Mouse (Mus musculus): ENCODE measurements around the gene Igf2bp2.

Gene Igf2bp2

DNA sequence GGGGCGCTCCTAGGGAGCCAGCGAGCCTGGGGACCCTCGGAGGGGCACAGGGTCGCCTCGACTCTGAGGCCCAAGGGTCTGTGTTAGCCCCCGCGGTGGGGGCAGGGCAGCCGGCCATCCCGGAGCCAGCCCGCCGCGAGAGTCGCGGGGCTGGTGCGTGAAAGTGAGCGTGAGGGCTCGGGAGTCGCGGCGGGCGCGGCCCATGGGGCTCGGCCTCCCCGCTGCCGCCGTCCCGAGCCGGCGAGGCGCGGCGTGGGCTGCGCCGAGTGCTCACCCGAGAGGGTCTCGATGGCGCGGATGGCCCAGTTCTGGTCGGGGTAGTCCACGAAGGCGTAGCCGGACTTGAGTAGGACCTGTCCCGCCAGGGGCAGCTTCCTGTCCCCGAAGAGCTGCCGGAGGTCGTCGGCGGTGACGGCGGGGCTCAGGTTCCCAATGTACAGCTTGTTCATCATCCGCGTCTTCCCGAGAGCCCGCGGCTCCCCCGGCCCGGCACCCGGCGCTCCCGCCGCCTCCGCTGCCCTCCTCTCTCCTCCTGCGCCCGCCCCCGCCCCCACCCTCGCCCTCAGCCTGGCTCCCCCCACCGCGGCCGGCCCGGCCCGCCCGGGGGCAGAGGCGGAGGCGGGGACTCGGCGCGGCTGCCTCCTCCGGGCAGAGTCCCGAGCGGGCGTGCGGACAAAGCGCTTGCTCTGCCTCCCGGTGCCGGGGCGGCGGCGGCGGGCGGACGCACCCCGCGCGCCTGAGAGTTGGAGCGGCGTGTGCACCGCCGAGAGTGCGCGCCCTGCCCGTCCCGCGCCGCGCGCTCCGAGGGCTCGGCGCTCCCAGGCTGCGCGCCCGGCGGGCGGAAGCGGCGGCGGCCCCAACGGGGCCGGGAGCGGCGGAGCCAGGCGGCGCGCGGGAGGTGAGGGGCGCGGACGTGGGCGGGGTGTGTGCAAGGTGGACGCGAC is at the start of gene Igf2bp2:
Gene Igf2bp2 (minus strand): TSS at position 788 of the 944 bp plus-strand sequence.
- DNase-seq: peak; percentile 60 to 87

DNA sequence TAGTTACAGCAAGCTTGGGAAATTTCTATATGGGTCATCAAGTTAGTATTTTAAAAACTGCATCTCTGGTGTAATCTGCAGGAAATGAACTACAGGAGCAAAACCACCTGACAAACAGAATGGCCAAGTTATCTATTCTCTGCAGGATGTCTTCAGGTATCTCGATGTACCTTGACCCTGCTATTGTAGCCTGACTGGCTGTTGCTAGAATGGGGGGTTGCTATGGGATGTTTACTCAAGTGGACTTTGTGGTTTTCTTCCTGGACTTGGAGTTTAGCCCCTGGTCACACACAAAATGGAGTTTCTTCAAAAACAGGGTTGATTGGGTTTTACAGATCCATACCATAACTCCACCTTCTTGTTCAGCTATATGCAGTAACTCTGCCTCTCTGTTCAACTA is 40.4 kb upstream of the Igf2bp2 start:
- no peak for DNase-seq

DNA sequence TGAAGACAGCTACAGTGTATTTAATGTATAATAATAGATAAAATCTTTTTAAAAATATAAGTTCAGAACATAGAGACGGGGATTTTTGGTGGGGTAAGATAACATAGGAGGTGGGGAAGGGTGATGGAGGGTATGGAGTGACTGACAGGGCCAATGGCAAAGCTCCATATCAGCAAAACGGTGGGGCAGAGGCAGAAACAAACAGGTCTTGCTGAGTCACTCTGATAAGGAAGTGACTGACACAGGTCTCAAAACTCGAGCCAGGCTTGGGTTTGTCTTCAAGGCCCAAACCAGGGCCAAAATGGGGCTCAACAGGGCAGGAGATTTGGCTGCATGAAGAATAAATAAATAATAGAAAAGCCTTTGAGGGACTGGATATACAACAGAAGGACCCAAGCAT is 38.8 kb upstream of the Igf2bp2 start:
- DNase-seq: no peak

DNA sequence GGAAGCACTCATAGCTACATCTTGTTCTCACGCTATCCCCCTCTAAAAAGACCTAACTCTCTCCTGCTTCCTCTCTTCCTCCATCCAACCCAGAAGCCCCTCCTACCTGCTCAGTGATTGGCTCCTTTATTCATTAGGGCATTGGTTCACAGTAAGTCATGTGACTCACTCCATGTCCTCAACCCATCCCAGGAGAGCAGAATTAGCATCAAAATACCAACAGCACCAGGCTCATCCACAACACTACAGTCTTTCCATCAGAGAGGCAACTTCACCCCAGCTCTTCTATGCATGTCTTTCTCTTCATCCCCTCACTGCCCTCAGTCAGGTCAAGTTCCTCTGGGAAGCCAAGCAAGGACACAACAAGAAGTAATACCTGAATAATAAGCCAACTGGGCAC is 37.4 kb upstream of the Igf2bp2 start:
- no peak for DNase-seq

DNA sequence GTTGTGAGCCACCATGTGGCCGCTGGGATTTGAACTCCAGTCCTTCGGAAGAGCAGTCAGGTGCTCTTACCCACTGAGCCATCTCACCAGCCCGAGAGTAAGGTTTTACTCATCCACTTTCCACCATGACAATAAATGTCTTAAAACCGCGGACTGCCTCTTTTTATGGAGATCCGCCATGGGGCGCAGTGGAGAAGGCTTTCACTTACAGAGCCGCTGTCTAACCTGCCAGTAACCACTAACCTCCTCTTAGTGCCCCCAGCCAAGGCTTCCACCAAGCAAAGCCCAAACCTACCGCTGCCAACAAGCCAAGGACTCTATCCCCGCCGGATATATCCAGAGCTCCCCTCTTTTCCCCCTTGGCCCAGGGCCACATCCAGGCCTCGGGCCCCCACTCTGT is 24.3 kb upstream of the Igf2bp2 start:
- DNase-seq: no peak

DNA sequence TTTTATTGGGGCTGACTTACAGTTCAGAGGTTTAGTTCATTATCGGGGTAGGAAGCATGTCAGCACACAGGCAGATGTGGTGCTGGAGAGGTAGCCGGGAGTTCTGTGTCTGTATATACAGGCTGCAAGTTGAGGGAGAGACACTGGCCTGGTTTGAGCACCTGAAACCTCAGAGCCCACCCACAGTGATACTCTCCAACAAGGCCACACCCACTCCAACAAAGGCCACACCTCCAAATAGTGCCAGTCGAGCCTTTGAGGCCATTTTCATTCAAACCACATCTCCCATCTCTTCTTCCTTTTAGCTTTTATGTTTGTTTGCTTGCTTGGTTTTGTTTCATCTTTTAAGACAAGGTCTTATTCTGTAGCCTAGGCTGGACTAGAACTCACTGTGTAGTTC is 22.3 kb upstream of the Igf2bp2 start:
- DNase-seq: no peak

DNA sequence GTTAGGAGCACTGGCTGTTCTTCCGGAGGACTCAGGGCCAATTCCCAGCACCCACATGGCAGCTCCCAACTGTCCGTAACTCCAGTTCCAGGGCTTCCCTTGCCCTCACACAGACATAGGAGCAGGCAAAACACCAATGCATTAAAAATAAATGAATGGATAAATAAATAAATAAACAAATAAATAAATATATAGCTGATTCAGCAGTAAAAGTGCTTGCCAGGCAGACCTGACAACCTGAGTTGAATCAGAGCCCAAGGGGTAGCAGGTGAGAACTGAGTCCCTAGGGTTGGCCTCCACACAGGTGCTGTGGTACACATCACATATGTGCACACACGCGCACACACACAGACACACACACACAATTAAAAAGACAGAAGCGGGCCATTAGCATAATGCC is 21.0 kb upstream of the Igf2bp2 start:
- no peak for DNase-seq

DNA sequence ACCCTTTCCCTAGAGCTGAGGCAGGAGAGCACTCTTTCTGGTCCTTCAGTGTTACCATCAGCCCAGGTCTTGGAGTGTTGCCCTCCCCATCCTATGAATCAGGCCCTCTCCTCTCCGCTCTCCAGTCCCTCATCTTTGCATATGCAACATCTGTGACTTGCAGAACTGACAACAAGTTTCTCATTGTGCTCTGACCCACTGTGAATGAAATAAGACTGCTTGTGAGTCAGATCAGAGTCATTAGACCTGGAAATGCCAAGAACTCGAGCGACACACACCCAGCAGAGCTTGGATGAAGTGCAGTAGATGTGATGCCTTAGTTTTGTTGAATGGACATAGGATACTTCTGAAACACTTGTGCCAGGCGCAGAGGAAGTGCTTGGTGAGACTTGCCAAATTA is 19.2 kb upstream of the Igf2bp2 start:
- DNase-seq: no peak

DNA sequence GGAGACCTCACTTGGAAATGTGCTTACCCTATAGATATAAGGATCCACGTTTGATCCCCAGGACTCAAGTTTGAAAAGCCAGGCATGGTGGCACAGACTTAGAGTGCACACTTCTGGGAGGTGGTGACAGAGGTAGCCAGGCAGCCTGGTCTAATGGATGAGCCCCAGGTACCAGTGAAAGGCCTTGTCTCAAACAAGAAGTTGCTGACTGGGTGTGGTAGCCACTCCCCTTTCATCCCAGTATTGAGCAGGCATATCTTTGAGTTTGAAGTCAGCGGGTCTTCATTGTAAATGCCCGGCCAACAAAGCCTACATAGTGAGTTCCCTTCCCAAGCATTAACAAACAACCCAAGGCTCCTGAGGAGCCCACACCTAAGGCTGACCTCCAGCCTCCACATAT is 15.7 kb upstream of the Igf2bp2 start:
- DNase-seq: no peak

DNA sequence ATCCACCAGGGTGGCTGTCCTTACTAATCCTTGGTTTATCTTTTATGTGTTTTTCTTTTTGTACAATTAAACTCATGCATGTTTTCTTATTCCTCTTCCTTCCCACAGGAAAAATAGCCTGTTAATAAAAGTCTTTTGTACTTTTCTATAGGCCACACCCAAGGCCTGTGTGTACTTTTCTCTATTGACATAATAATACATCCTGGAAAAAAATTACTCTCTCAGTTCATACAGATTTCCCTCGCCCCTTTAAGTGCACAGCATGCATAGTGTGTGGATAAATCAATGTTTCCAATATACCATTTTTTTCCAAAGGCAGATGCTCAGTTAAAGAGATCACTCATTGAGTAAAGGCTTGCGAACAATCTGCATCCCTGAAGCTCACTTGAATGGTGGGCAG is 14.9 kb upstream of the Igf2bp2 start:
- no peak for DNase-seq

DNA sequence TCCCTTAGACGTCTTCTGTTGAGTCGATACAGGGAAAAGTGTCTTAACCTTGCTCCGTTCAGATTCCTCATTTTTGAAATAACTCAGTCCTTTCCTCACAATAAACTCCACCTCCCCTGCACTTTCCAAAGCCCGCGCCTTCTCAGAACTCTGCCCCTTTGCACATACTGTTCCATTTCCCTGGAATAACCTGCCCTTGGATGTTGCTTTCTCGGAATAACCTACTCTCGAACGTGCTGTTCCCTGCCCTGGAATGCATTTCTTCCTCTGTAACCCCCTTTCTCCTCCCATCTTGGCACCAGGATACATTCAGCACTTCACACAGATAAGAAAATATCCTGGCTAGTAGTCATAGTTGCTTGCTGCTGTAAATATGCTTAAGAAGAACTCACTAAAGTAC is 5.6 kb upstream of the Igf2bp2 start:
- no peak for DNase-seq

DNA sequence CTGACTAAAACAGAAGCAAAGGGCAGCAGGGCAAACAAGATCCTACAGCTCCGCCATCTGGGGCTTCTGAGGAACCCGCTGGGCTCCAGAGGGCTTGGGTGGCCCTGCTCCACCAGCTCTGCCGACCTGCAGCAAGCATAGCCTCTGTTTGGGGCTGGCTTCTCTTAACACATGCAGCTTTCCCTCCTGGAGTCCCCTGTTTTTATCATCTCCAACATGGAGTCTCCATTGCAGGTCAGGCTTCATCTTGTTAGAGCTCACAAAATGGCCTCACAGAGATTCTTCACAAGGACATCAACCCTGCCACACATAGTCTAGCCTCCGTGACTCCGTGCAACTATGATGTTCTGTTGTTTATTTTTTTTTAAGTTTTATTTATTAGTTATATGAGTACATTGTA is 2.5 kb upstream of the Igf2bp2 start:
- DNase-seq: no peak

DNA sequence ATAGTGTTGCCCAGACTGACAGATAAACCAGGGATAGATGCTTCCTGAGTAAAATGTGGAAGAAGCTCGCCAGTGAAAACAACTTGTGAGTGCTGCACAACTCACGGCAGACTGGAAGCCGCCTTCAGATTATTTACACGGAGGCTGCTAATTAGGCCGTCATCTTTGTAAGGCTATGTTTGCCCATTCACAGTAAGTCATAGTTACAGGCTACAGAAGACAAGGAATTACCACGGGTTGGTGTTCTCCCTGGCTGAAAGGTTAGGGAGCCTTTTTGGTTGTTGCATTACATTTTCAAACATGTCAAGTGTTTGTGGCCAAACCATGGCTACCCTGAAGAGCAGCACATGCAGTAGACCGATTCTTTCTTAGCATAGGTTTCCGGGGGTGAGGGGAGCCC is 1.3 kb upstream of the Igf2bp2 start:
- no peak for DNase-seq

DNA sequence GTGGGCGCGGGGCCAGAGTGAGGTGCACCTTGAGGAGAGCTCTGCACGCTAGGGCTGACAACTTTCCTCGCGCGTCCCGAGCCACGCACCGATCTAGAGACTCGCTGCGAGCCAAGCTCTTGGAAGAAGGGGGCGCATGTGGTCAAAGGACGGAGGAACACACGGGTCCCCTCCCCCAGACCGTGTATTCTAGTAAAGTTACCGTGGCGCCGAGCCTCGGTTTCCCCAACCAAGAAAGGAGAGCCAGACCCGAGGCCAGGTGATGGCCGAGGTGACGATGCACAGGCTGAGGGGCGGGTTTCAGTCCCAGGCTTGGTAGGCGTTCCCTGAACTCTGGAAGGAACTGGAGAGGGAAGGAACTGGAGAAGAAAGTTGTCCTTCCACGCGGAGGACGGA is 355 bp upstream of the Igf2bp2 start:
- DNase-seq: peak; percentile 27 to 66

DNA sequence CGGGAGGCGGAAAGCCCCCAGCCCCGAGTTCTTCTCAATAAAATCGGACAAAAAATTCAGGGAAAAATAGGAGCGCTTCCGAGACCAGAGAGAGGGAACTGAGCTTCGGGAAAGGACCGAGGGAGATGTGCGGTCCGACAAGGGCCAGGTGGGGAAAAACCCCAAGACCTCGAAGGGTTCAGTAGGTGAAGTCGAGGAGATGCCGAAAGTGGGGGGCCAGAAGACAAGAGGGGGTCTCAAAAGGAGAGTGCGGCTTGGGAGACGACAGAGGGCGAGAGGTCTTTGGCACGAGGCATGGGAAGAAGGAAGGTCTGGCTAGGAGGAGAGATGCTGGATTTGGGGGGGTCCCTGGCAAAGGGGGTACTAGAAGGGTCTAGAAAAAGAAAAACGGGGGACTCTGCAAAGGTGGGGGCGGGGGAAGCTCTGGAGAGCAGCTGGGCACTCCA is 1.0 kb downstream of the Igf2bp2 start:
- DNase-seq: no peak

DNA sequence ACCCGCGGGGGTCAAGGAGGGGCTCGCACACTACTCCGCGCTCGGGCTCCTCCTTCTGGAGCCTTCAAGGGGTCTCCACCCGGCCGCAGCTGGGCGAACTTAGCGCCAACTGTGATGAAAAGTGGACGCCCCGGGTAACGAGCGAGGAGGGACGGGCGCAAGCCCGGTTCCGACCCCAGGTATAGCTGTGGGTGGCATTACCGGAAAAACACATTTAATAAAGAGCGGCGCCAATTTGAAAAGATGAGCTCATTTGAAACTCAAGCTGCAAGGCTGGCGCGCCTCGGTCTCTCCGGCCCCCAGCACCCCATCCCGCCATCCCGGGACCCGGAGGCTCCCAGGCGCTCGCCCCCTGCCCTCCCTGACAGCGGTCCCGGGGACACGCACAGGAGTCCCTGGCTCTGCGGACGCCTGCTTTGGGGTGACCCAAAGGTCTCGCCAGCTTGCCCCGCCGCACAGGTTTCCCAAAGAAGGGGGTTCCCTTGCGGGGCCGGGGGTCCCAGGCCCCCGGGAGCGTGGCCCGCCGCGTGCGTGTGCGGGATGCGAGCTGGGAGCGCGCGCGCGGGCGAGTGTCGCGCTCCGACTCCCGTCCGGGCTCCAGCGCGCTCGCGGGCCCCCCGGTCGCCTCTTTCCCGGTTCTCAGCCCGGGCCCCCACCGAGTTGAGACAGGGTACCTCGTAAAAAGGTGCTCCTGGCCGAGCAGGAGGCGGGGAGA is 1.6 kb downstream of the Igf2bp2 start:
- DNase-seq: peak; percentile 6 to 40

DNA sequence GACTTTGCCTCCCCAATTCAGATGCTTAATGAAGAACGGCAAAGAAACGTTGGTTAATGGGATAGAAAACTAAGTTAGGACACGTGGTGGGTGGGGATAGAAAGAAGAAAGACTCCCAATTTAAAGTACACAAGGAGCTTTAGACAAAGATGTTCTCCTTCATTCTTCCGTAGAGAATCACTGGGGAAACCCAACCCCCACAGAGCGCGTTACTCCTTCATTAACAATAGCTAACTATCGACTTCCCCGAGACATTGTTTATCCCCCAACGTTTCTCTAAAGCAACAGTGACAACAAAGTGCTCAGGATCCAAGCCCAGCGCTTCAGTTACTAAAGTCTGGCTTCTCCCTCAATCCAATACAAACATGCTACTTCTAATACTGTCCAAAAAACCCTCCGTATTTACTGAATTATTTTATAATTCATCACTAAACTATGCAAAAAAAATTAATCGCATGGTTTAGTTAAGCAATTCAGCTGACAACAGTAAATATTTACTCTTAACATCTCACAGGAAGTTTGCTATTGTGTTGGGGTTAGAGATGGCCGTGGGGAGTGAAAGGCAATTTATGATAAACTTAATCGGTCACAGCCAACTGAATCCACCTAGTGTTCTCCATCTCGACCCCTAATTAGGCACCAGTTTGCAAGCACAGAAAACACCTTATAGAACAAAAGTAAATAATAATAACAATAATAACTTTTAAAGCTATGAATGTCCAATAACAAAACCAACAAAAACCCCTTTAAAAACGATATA is 2.5 kb downstream of the Igf2bp2 start:
- no peak for DNase-seq

DNA sequence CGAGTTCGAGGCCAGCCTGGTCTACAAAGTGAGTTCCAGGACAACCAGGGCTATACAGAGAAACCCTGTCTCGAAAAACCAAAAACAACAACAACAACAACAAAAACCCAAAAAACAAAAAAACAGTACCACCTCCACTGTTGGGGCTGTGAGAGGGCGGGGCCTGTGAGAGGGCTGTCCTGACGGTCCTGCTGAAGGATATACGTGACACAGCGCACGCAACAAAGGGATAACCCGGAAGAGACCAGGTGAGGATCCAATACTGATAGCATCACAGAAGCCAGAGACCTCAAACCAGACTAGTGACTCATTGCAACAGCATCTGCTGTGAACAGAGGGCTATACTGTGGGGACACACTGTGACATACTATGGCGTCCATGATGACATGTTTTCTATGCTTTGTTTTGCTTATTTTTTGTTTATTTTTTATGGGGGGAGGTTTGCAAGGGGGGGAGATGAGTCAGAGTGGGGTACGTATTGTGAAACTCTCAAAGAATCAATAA is 10.1 kb downstream of the Igf2bp2 start:
- no peak for DNase-seq

DNA sequence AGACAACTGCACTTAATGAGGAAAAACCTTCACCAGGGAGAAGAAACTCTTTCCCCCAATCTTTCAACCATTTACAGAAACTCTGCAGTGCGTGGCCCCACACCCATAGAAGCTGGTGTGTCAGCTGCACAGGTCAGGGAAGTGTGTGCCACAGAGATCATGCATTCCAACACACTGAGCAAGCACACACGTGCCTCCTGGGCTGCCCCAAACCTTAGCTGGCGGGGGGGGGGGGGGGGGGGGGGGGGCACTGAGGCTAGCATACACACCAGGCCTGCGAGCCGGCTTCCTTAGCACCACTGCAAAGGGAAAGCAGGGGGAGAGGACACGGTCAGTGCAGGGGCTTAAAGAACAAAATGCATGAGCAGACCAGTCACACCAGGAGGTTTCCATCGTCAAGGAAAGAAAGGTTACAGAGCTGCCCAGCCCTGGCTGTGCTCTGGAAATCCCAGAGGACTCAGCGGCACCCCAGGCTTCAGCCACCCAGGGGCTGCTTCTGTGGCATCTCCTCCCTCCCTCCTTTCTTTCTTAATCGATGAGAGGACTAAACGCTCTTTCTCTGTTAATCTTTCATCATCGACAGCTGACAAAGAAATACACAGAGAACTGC is 11.3 kb downstream of the Igf2bp2 start:
- DNase-seq: no peak

DNA sequence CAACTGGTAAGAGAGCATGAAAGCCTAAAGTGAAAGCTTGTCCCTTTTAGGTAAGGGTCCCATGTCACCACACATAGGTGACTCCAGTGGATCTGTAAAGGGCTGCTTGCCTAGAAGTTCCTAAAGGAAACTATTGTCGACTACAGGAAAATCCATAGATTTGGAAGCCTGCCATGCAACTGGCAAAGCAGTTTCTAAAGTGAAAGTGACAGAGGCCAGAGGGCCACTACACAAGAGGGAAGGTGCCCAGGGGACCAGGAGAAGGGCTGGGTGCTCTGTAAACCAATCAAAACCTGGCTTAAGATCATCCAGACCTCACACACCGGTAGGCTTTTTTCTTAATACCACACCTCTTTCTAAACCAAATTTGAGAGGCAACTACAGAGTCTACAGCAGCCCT is 12.7 kb downstream of the Igf2bp2 start:
- no peak for DNase-seq

DNA sequence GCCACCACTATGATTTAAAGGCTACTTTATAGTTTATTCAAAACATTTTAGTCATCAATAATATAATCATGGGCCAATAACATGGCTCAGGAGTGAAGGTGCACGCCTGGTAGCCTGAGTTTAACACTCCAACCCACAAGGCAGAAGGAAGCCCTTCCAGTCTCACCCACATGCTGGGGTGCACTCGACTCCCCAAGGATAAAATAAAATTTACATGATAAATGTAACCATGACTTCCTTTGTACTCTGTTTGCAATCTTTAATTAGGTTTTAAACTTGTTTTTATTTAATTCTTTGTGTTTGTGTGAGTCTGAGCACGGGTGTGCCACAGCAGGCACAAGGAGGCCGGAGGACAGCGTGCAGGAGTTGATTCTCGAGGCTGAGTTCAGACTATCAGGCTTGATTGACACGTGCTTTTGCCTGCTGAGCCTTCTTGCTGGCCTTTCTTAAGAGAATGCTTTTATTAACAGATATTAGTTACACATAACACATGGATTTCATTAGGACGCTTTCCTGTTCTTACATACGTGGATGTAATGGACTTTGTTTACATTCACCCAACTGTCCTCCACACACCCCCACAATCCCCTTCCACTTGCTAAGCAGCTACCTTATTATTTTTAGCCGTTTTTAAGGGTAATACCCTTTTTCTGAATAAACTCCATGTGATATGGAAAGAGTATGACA is 13.3 kb downstream of the Igf2bp2 start:
- no peak for DNase-seq

DNA sequence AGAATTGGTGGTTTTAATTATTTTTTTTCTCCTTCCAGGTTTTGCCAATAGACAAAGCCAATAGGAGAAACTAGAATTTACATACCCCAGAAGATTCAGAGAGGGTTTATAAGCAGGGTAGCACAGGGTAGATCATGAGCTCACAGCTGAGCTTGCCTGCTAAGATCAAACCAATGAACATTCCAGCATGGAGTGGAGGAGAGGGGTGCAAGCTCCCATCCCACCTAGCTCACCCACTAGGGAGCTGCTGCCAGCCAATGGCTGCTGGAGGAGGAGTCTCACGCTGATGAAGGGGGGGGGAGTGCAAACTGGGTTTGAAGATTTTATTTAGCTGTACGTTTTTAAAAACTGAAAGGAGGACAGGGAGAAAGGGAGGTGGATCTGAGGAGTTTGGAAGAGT is 14.0 kb downstream of the Igf2bp2 start:
- no peak for DNase-seq
